Mouse (Mus musculus): ENCODE results near the gene Hnrnpdl.

The Hnrnpdl gene

DNA sequence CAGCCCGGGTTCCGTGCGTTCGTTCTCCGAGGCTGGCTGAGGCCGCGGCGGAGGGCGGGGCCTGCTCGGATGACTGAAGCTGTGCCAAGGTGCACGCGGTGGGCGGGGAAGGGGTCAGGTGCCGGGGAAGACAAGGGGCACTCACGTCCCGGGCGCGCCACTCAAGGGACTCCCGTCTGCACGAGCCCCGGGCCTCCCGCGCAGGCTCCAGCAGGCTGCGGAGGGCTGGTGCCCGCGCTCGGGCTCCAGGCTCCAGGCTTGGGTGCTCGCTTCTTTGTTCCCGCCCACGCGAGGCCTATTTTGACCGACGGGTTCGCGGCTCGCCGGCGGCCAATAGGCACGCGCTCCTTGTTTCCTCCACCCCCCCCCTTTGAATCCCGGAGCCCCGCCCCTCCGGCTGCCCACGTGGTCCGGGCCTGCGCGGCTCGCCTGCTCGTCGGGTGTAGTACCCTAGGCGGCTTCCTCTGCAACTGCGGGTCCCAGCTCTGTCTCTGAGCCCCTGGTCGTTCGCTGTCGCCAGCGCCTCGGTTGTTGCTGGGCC, at the start of gene Hnrnpdl, which contains the start of gene Enoph1:
Gene Hnrnpdl, minus strand, starts transcription at position 63 of the 541 bp plus-strand sequence.
Gene Enoph1, plus strand, starts transcription at position 384 of the 541 bp plus-strand sequence.
- in situ Hi-C loops (cut with MboI; ENCODE audit: unreplicated experiment in 2 of 2): loop anchor here in 1 of 2 experiments (5.0 to 25.0 kb wide), 2 partner anchors 57 to 773 kb away; partner anchors contain the start of gene Abraxas1

GRCm38 (mm10) chr5:100085097-100085496, 45.6 kb upstream of the Hnrnpdl start:
- in situ Hi-C loops (cut with MboI; ENCODE audit: unreplicated experiment in 2 of 2): loop anchor here in 1 of 2 experiments (25.0 kb wide), 1 partner anchor 852 kb away; no protein-coding TSS in a partner anchor

- in situ Hi-C loops (cut with MboI; ENCODE audit: unreplicated experiment in 2 of 2): loop anchor here in 1 of 2 experiments (25.0 kb wide), 1 partner anchor 853 kb away; no protein-coding TSS in a partner anchor
Observed at GRCm38 (mm10) chr5:100083953-100084562, 44.6 kb upstream of the Hnrnpdl start.

- in situ Hi-C loops (cut with MboI; ENCODE audit: unreplicated experiment in 2 of 2): loop anchor here in 1 of 2 experiments (25.0 kb wide), 1 partner anchor 855 kb away; no protein-coding TSS in a partner anchor
Observed at GRCm38 (mm10) chr5:100082006-100082405, 42.5 kb upstream of the Hnrnpdl start.

DNA sequence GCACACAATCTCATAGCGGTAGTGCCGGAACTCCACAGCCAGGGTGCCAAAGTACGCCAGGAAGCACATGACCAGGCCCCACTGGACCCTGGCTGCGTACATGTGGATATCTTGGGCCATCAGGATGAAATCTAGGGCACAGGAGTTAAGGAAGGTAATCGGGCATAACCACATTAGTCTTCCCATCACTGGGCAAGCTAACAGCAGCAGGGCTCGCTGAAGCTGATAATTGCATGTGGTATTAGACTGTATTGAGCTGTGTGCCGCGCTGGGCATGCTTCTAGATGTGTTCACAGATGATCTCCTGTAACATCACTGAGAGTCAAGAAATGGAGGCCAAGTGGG, 40.4 kb upstream of the Hnrnpdl start:
- in situ Hi-C loops (cut with MboI; ENCODE audit: unreplicated experiment in 2 of 2): loop anchor here (10.0 to 25.0 kb wide), 5 partner anchors 245 to 857 kb away; no protein-coding TSS in a partner anchor

GRCm38 (mm10) chr5:100079040-100079930, 39.8 kb upstream of the Hnrnpdl start:
- in situ Hi-C loops (cut with MboI; ENCODE audit: unreplicated experiment in 2 of 2): loop anchor here (10.0 to 25.0 kb wide), 5 partner anchors 246 to 858 kb away; no protein-coding TSS in a partner anchor

- in situ Hi-C loops (cut with MboI; ENCODE audit: unreplicated experiment in 2 of 2): loop anchor here (5.0 to 25.0 kb wide), 6 partner anchors 248 to 840 kb away; no protein-coding TSS in a partner anchor
Observed at GRCm38 (mm10) chr5:100074571-100074970, 35.1 kb upstream of the Hnrnpdl start.

- in situ Hi-C loops (cut with MboI; ENCODE audit: unreplicated experiment in 2 of 2): loop anchor here (5.0 to 25.0 kb wide), 6 partner anchors 250 to 842 kb away; no protein-coding TSS in a partner anchor
Observed at GRCm38 (mm10) chr5:100072557-100072956, 33.1 kb upstream of the Hnrnpdl start.

DNA sequence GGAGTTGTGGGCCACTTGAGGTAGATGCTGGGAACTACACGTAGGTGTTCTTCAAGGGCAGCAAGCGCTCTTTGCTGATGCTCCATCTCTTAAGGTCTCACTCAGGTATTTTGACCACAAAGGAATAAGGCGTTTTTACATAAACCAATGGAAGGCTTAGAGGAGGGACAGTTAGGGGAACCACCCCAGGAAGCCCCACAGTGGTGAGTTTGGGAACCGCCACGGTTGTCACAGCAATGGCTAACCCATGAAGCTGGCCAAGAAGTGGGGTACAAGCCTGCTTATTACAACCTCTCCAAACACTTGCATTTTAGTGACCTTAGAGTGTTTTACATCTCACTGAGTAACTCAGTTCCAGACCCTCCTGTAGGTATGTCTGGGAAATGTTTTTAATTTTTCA, 32.1 kb upstream of the Hnrnpdl start:
- in situ Hi-C loops (cut with MboI; ENCODE audit: unreplicated experiment in 2 of 2): loop anchor here (5.0 to 25.0 kb wide), 6 partner anchors 251 to 843 kb away; no protein-coding TSS in a partner anchor

DNA sequence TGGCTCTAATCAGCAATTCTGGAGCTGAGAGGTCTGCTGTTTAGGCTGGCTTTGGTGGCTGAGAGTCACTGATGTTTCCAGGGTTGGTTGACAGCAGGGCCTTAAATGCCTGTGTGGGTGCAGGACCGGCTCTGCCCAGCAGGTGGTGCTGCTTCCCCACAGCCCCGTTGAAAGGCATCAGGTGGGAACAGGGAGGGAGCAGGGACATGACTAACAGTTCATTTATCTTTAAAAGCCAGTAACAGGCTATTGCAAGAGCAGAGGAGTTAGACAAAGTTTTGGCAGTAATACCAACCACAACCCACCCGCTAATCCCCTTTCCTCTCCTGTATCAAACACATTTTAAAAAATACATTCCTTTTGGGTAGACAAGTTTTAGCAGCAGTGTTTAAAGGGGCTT, 30.8 kb upstream of the Hnrnpdl start:
- in situ Hi-C loops (cut with MboI; ENCODE audit: unreplicated experiment in 2 of 2): loop anchor here (5.0 to 25.0 kb wide), 6 partner anchors 252 to 845 kb away; no protein-coding TSS in a partner anchor

GRCm38 (mm10) chr5:100069526-100069925, 30.1 kb upstream of the Hnrnpdl start:
- in situ Hi-C loops (cut with MboI; ENCODE audit: unreplicated experiment in 2 of 2): loop anchor here (10.0 to 25.0 kb wide), 2 partner anchors 465 to 593 kb away; no protein-coding TSS in a partner anchor

DNA sequence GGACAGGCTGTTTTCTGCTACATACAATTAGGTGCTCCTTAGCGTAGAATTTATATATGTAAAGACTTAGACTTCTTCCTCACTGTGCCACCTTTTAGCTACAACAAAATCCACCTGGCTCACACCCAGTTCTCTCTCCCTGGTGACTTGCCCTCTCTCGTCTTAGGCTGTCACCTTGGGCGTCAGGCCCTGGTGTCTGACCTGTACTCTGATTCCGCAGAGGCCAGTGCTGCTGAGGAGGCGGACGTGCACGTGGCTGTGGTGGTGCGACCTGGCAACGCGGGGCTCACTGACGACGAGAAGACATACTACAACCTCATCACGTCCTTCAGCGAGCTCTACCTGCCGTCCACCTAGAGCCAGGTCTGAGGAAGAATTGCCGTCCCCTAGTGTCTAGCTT, 28.1 kb upstream of the Hnrnpdl start:
- in situ Hi-C loops (cut with MboI; ENCODE audit: unreplicated experiment in 2 of 2): loop anchor here (10.0 to 25.0 kb wide), 2 partner anchors 467 to 595 kb away; no protein-coding TSS in a partner anchor

GRCm38 (mm10) chr5:100060876-100061275, 21.4 kb upstream of the Hnrnpdl start:
- in situ Hi-C loops (cut with MboI; ENCODE audit: unreplicated experiment in 2 of 2): loop anchor here (10.0 to 25.0 kb wide), 2 partner anchors 474 to 601 kb away; no protein-coding TSS in a partner anchor

- in situ Hi-C loops (cut with MboI; ENCODE audit: unreplicated experiment in 2 of 2): loop anchor here (25.0 kb wide), 1 partner anchor 603 kb away; no protein-coding TSS in a partner anchor
Observed at GRCm38 (mm10) chr5:100059326-100059725, 19.9 kb upstream of the Hnrnpdl start.

- in situ Hi-C loops (cut with MboI; ENCODE audit: unreplicated experiment in 2 of 2): loop anchor here (25.0 kb wide), 1 partner anchor 604 kb away; no protein-coding TSS in a partner anchor
Observed at GRCm38 (mm10) chr5:100058729-100059128, 19.3 kb upstream of the Hnrnpdl start.

DNA sequence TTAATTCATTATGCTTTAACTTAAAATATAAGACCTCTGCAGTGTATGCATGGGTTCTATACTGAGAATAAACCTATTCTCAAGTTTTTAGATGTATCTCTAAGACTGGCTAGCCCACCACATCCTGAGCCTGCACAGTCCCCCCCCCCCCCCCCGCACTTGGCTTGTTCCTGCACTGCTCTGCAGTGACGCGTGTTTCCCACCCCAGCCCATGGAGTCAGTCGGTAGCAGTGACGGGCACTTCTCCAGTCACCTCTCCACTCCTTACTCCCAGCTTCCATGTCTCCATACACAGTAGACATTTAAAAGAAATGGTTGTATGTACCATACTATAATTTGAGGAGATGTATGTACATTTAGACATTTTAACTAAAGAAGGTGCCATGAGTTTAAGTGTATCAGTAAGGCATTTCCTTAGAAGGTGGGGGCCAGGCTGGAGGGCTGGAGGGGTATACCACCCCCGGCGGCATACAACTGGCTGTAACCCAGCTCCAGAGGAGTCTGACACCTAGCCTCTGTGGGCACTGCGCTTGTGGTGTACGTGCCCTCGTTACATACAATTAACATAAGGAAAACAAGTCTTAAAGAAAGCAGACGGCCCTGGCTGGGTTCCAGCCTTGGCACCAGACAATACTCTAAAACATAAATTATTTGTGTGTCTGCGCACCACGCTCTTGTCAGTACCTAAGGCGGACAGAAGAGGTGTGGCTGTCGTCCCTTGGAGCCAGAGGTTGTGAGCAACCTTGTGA, 18.2 kb upstream of the Hnrnpdl start:
- in situ Hi-C loops (cut with MboI; ENCODE audit: unreplicated experiment in 2 of 2): loop anchor here (25.0 kb wide), 1 partner anchor 605 kb away; no protein-coding TSS in a partner anchor

GRCm38 (mm10) chr5:100055866-100056369, 16.5 kb upstream of the Hnrnpdl start:
- in situ Hi-C loops (cut with MboI; ENCODE audit: unreplicated experiment in 2 of 2): loop anchor here (25.0 kb wide), 1 partner anchor 606 kb away; no protein-coding TSS in a partner anchor

- in situ Hi-C loops (cut with MboI; ENCODE audit: unreplicated experiment in 2 of 2): loop anchor here (25.0 kb wide), 1 partner anchor 607 kb away; no protein-coding TSS in a partner anchor
Observed at GRCm38 (mm10) chr5:100054807-100055547, 15.5 kb upstream of the Hnrnpdl start.
